Comparison of ENCODE assay signal across 2 mouse cellular contexts in the genomic region with DNA sequence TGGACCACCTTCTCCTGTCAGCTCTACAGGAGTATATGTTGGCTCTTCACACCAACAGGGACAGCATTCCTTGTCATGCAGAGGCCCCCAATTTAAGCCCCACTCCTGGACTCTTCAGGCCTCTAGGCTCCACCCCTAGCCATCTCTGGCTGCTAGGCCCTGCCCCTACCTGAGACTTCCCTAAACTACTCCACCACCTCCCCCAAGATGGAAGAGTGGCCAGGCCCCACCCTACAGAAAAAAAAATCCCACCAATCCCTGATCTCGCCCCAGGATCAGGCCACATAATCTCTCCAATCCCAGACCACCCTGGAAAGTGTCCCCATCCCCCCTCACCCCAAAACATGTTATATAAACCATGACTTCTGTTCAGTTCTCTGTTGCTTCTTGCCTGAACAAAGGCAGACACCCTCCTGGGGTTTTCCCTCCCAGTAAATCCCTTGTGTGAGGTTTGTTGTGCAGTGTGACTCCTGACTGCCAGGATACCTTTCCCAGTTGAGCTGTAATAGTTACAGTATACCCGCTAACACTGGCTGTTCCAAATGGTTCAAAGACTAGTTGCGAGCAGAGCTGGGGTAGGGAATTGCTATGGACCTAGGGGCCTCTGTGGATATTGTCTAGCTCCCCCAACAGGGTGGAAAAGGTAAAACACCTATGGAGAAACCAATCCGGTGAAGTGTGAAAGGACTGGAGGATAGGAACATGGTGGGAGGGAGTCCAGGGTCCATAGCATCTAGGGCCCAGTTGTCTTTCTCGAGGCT.
TF ChIP-seq lines count a peak whose summit lies in the region.

No protein-coding gene starts in this region.

TF ChIP-seq in CH12.LX, 34 proteins besides CTCF, POLR2A, EP300 and RAD21:
- no peak for TF ChIP-seq MXI1 (IDR thresholded peaks at IDR 0.05; ENCODE audit: low read depth, low read length)
- no peak for TF ChIP-seq ZMIZ1 (IDR thresholded peaks at IDR 0.05; ENCODE audit: low read depth, low read length)
- no peak for TF ChIP-seq MYC (IDR thresholded peaks at IDR 0.05; ENCODE audit: low read depth, low read length)
- TF ChIP-seq IRF4 (IDR thresholded peaks at IDR 0.05; ENCODE audit: low read depth, low read length), result no peak
- TF ChIP-seq ETS1 (conservative IDR thresholded peaks at IDR 0.05; ENCODE audit: low read depth, low read length), result no peak

TF ChIP-seq in MEL, 35 proteins besides CTCF, POLR2A, EP300 and RAD21:
- TF ChIP-seq USF2 (IDR thresholded peaks at IDR 0.05; ENCODE audit: borderline replicate concordance in 1 of 2, insufficient read depth in 1 of 2, low read depth in 1 of 2, low read length in 2 of 2), result no peak
- TF ChIP-seq TBP (IDR thresholded peaks at IDR 0.05; ENCODE audit: low read depth, low read length), result peak; percentile 68
